Mouse (Mus musculus) splenic B cell, adult 2 months (primary cell): ENCODE measurements around the gene Trcg1.
"Not testable (repeated sequence)": the region's sequence is repeated elsewhere in the genome, so short reads cannot be mapped to it uniquely, and the experiment has no call there.

ENCODE experiments used
- DNase-seq: peaks from one replicate; pipeline ENCODE4 v3.0.0-alpha.2; 2011; ENCODE audit warnings: low read depth, low spot score
- H3K27me3 ChIP-seq: 2 replicates; pipeline ENCODE4 v1.6.1; 2012; ENCODE audit warnings: mild to moderate bottlenecking, low read length, moderate library complexity, mixed read lengths; ENCODE audit not compliant: control insufficient read depth, poor library complexity, insufficient read depth, severe bottlenecking
- H3K36me3 ChIP-seq: 2 replicates; pipeline ENCODE4 v1.6.1; 2012; ENCODE audit warnings: mild to moderate bottlenecking, low read length, moderate library complexity, mixed read lengths; ENCODE audit not compliant: control insufficient read depth, poor library complexity, insufficient read depth, severe bottlenecking

Gene Trcg1

GRCm38 (mm10) chr9:57236256-57236655 is at the start of gene Trcg1:
TSS of gene Trcg1 (plus strand) at chr9:57236556.
- no peak for DNase-seq
- H3K27me3 ChIP-seq: no peaks in the 10 kb centered on the region
- no peaks in the 10 kb centered on the region for H3K36me3 ChIP-seq

GRCm38 (mm10) chr9:57196708-57197107 is 39.6 kb upstream of the Trcg1 start:
- DNase-seq: no peak
- H3K36me3 ChIP-seq: no peaks in the 10 kb centered on the region
- H3K27me3 ChIP-seq: no peaks in the 10 kb centered on the region

- Histone ChIP-seq H3K27me3 (no peaks in the 10 kb centered on the region), H3K36me3 (no peaks in the 10 kb centered on the region)
- no peak for DNase-seq
These were observed 38.9 kb upstream of the Trcg1 start for GRCm38 (mm10) chr9:57197414-57197813.

GRCm38 (mm10) chr9:57202981-57203380 is 33.4 kb upstream of the Trcg1 start:
- no peak for DNase-seq
- H3K36me3 ChIP-seq: no peaks in the 10 kb centered on the region

GRCm38 (mm10) chr9:57203571-57203970 is 32.8 kb upstream of the Trcg1 start:
- H3K27me3 ChIP-seq, DNase-seq, H3K36me3 ChIP-seq: not testable (repeated sequence)

More at GRCm38 (mm10) chr9:57202981-57203380, 33.4 kb upstream of the Trcg1 start:
- H3K27me3 ChIP-seq: no peaks in the 10 kb centered on the region

- Histone ChIP-seq H3K27me3 (no peaks in the 10 kb centered on the region), H3K36me3 (no peaks in the 10 kb centered on the region)
- DNase-seq: no peak
These were observed 29.5 kb upstream of the Trcg1 start for GRCm38 (mm10) chr9:57206896-57207295.

- DNase-seq: peak; percentile 72
These were observed 27.0 kb upstream of the Trcg1 start for GRCm38 (mm10) chr9:57209316-57209715.

GRCm38 (mm10) chr9:57212448-57213222 is 23.7 kb upstream of the Trcg1 start:
- DNase-seq: no peak
- Histone ChIP-seq H3K36me3 (no peaks in the 10 kb centered on the region), H3K27me3 (no peaks in the 10 kb centered on the region)

More at GRCm38 (mm10) chr9:57209316-57209715, 27.0 kb upstream of the Trcg1 start:
- no peaks in the 10 kb centered on the region for H3K27me3 ChIP-seq
- H3K36me3 ChIP-seq: no peaks in the 10 kb centered on the region

GRCm38 (mm10) chr9:57214500-57214899 is 21.9 kb upstream of the Trcg1 start:
- Histone ChIP-seq H3K36me3 (no peaks in the 10 kb centered on the region), H3K27me3 (no peaks in the 10 kb centered on the region)
- DNase-seq: no peak

GRCm38 (mm10) chr9:57217220-57217619 is 19.1 kb upstream of the Trcg1 start:
- Histone ChIP-seq H3K27me3 (no peaks in the 10 kb centered on the region), H3K36me3 (no peaks in the 10 kb centered on the region)

GRCm38 (mm10) chr9:57218776-57219175 is 17.6 kb upstream of the Trcg1 start:
- no peak for DNase-seq
- Histone ChIP-seq H3K36me3 (no peaks in the 10 kb centered on the region), H3K27me3 (no peaks in the 10 kb centered on the region)

More at GRCm38 (mm10) chr9:57217220-57217619, 19.1 kb upstream of the Trcg1 start:
- no peak for DNase-seq

GRCm38 (mm10) chr9:57219511-57219910 is 16.8 kb upstream of the Trcg1 start:
- no peak for DNase-seq
- Histone ChIP-seq H3K36me3 (no peaks in the 10 kb centered on the region), H3K27me3 (no peaks in the 10 kb centered on the region)

- no peaks in the 10 kb centered on the region for H3K27me3 ChIP-seq
- DNase-seq: peak; percentile 66
- H3K36me3 ChIP-seq: no peaks in the 10 kb centered on the region
These were observed 16.0 kb upstream of the Trcg1 start for GRCm38 (mm10) chr9:57220356-57220755.

GRCm38 (mm10) chr9:57223341-57223740 is 13.0 kb upstream of the Trcg1 start:
- Histone ChIP-seq H3K27me3 (no peaks in the 10 kb centered on the region), H3K36me3 (no peaks in the 10 kb centered on the region)
- no peak for DNase-seq

- no peaks in the 10 kb centered on the region for H3K36me3 ChIP-seq
- H3K27me3 ChIP-seq: no peaks in the 10 kb centered on the region
- no peak for DNase-seq
These were observed 10.4 kb upstream of the Trcg1 start for GRCm38 (mm10) chr9:57225780-57226627.
